Mouse (Mus musculus) bone marrow, adult 2 months (tissue): ENCODE measurements around the gene Foxn2. TPM values are rescaled to one million over a fixed set of nuclear protein-coding genes. Genes with fewer than 3 reads are reported as not detected.

Experiments
- H3K27ac ChIP-seq: fragments of 200-500 bp; 2 replicates; pipeline ENCODE4 v1.5.1; 2012; ENCODE audit warnings: low read depth, mild to moderate bottlenecking, control low read depth, inconsistent platforms, low read length; ENCODE audit not compliant: control insufficient read depth, poor library complexity, insufficient read depth
- H3K4me1 ChIP-seq: fragments of 200-500 bp; 2 replicates; pipeline ENCODE4 v1.6.1; 2011; ENCODE audit warnings: low read length; ENCODE audit not compliant: control insufficient read depth, insufficient read depth
- H3K4me3 ChIP-seq: fragments of 200-500 bp; replicated peaks from 2 replicates; pipeline ENCODE3; 2011; ENCODE audit warnings: mild to moderate bottlenecking, low read depth, low read length, control low read depth; ENCODE audit not compliant: control insufficient read depth
- CTCF ChIP-seq: fragments of 200-500 bp; IDR thresholded peaks from 2 replicates; pipeline ENCODE4 v1.5.1; 2011; ENCODE audit warnings: low read length, control low read depth; ENCODE audit not compliant: control insufficient read depth, insufficient read depth
- POLR2A ChIP-seq: fragments of 200-500 bp; IDR thresholded peaks from 2 replicates; pipeline ENCODE4 v1.6.1; 2011; ENCODE audit warnings: low read depth, mild to moderate bottlenecking, control low read depth, low read length, borderline replicate concordance; ENCODE audit not compliant: control insufficient read depth
- WGBS: fragments of 180-500 bp; shearing (Covaris S2); methylation state at CpG from one replicate; pipeline ENCODE4 v1.1.7; 2018; 5-methylcytosine and 5-hydroxymethylcytosine counted together
- polyA plus RNA-seq: library from polyadenylated mRNA; stranded (reverse); fragments of >200 nt; gene quantifications from 2 replicates; pipeline ENCODE4 v1.2.4, GENCODE M21; 2011; ENCODE audit warnings: low replicate concordance; ENCODE audit not compliant: missing spikeins, insufficient read depth, insufficient read length

The Foxn2 gene
- polyA plus RNA-seq, 1 experiment, result 7.4 TPM

DNA sequence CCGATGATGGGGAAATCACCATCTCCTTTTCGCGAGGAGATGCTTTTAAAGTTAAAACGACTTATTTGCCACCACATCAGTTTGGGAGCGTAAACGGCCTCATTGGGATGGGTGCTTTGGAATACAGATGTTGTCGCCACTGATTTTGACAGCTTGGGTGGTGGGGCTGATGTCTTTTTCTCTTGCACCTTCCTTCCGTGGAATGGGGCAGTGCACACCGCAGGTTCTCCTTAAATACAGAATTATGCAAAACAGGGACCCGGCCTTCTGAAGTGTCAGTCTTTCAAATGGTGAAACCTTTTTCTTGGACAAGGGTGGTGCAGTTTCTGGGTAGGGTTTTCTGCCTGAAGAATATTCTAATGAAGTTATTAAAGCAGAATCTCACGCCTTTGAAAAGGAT lies 90.2 kb downstream of the Foxn2 start:
- 10% methylated on average over 11 of the region's 11 CpGs for WGBS
- TF ChIP-seq CTCF (no peak), POLR2A (no peak)
- peak overlapping the region; percentile 94 for H3K4me3 ChIP-seq
- H3K4me1 ChIP-seq, result peaks cover 4% of the 10 kb centered on the region
- peak overlapping the region; percentile 61; the same call in 1 of the 2 replicates for H3K27ac ChIP-seq

GRCm38 (mm10) chr17:88531176-88531575 lies 90.7 kb downstream of the Foxn2 start:
- Histone ChIP-seq H3K4me1 (peaks cover 4% of the 10 kb centered on the region), H3K4me3 (no peak overlapping the region), H3K27ac (no peak overlapping the region)
- WGBS, result 67% methylated on average over 6 of the region's 6 CpGs
- TF ChIP-seq POLR2A (no peak), CTCF (no peak)

DNA sequence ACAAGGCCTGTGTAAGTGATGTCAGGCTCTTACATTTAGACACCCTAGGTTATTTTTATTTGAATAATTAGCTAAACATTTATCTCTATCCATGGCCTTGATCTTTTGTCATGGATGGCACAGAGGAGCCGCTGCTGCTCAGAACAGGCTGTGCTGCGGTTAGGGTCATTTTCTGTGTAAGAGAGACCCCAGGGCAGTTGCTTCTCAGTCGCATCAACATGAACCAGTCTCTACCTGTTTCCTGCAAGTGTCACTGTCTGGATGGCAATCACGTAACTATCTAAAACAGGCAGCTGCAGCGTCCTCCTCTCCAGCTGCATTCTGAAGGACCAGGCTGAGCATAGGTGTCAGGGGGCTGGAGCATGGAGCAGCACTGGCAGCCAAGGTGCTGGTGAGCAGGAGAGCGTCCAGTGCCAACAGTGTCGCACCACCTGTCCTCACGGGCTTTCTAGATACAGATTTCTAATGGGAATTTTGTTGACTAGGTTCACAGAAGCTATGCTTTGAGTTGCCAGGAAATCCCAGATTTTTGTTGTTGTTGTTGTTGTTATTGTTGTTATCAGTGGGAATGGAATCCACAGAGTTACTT lies 97.4 kb downstream of the Foxn2 start:
- Histone ChIP-seq H3K4me1 (peaks cover 2% of the 10 kb centered on the region), H3K27ac (no peak overlapping the region), H3K4me3 (no peak overlapping the region)
- WGBS, result 81% methylated on average over 8 of the region's 8 CpGs
- TF ChIP-seq CTCF, result no peak
- TF ChIP-seq POLR2A, result no peak

Other genes starting within 250 kb of the Foxn2 start
- 24.1 and 26.5 TPM in 2 replicates for gene Ppp1r21, start 89.4 kb downstream of the Foxn2 start, polyA plus RNA-seq
- gene Ston1, start 157.0 kb downstream of the Foxn2 start, polyA plus RNA-seq, result 0.80 TPM in 1 of 2 replicates, not detected in the other
- not detected in 2 replicates for gene Gtf2a1l, start 227.9 kb downstream of the Foxn2 start, polyA plus RNA-seq